Mouse (Mus musculus) spleen, adult 2 months (tissue): ENCODE results near the gene Umad1.

Source experiments
- CTCF ChIP-seq: fragments of 200-500 bp; IDR thresholded peaks from 2 replicates; pipeline ENCODE4 v1.5.1; 2011; ENCODE audit warnings: mild to moderate bottlenecking, inconsistent platforms; ENCODE audit not compliant: insufficient read depth, insufficient read length, insufficient replicate concordance; ENCODE audit errors: extremely low read depth
- POLR2A ChIP-seq: fragments of 200-500 bp; IDR thresholded peaks from 2 replicates; pipeline ENCODE4 v1.6.1; 2011; ENCODE audit warnings: low read depth, low read length, inconsistent platforms

DNA sequence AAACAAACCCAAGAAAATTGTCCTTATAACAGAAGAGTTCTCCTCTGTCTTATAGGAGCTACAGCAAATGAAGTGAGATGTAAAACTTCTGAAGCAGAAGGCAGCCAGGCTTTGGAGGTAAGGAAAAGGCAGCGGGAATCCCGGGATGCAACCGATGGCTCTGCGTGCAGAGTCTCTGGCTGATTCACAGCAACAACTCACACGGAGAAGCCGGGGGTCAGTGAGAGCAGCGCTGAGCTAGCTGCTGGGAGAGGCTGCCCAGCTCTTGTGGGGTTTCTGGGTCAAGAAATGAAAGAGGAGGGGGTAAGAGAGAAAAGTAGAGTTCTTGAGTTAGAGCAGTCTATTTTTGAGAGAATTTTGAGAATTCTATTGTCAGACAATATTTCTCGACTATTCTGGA, 114.8 kb downstream of the Umad1 start:
- TF ChIP-seq POLR2A (no peak), CTCF (no peak)
